Mouse (Mus musculus) CH12.LX (cell line): Measurements from ENCODE around the gene Lbhd1. TPM values are rescaled to one million over a fixed set of nuclear protein-coding genes. Genes with fewer than 3 reads are reported as not detected.

Experiments
- DNase-seq: peaks from one replicate; pipeline ENCODE4 v3.0.0-alpha.2; 2013; ENCODE audit errors: extremely low read depth
- H3K27ac ChIP-seq: 2 replicates; pipeline ENCODE4 v1.5.1; 2012; ENCODE audit warnings: low read depth, mild to moderate bottlenecking, control low read depth, moderate library complexity; ENCODE audit not compliant: insufficient read depth
- H3K27me3 ChIP-seq: replicated peaks from 2 replicates; pipeline ENCODE3; 2012; ENCODE audit warnings: inconsistent platforms
- H3K36me3 ChIP-seq, 2 experiments: replicated peaks in 1 of 2; 2 replicates each; pipeline versions ENCODE3 to v1.6.1; 2012; ENCODE audit warnings: inconsistent platforms in 1 of 2, low read length in 1 of 2, mild to moderate bottlenecking in 1 of 2, mixed read lengths in 1 of 2, moderate library complexity in 1 of 2; ENCODE audit not compliant: control insufficient read depth in 1 of 2, insufficient read depth in 1 of 2
- H3K4me1 ChIP-seq, 2 experiments: 2 replicates each; pipeline ENCODE4 v1.6.1; 2012; ENCODE audit warnings: inconsistent platforms in 1 of 2, moderate library complexity in 1 of 2; ENCODE audit not compliant: insufficient read depth in 2 of 2, control insufficient read depth in 1 of 2
- H3K4me2 ChIP-seq: 2 replicates; pipeline ENCODE4 v1.6.1; 2012; ENCODE audit warnings: low read depth, mild to moderate bottlenecking, control low read depth; ENCODE audit not compliant: poor library complexity, insufficient read depth, severe bottlenecking
- H3K4me3 ChIP-seq, 3 experiments: fragments of 150-350 bp in 1 of 3; sonication (generic) in 1 of 3; replicated peaks in 1 of 3; 2 replicates each; pipeline versions ENCODE3 to v1.5.1; 2011 to 2012; ENCODE audit warnings: low read depth in 2 of 3, low read length in 2 of 3, mild to moderate bottlenecking in 2 of 3, moderate library complexity in 2 of 3, control low read depth in 1 of 3, improper control_type of control experiment in 1 of 3, inconsistent platforms in 1 of 3, mixed read lengths in 1 of 3; ENCODE audit not compliant: poor library complexity in 1 of 3
- H3K79me2 ChIP-seq: replicated peaks from 2 replicates; pipeline ENCODE4 v1.6.1; 2012; ENCODE audit warnings: mild to moderate bottlenecking, moderate library complexity; ENCODE audit not compliant: control insufficient read depth, poor library complexity, insufficient read depth, severe bottlenecking; ENCODE audit errors: extremely low read depth
- H3K9ac ChIP-seq: 2 replicates; pipeline ENCODE4 v1.6.1; 2012; ENCODE audit warnings: low read depth, mild to moderate bottlenecking, control low read depth, moderate library complexity; ENCODE audit not compliant: insufficient read depth
- H3K9me3 ChIP-seq: replicated peaks from 2 replicates; pipeline ENCODE3; 2012; ENCODE audit warnings: low read length, inconsistent platforms, mixed read lengths
- CHD1 ChIP-seq: IDR thresholded peaks from 2 replicates; pipeline ENCODE4 v1.6.1; 2012; ENCODE audit warnings: low read depth, low read length, improper control_type of control experiment, inconsistent platforms
- CTCF ChIP-seq, 2 experiments: IDR thresholded peaks in 1 of 2; conservative IDR thresholded peaks in 1 of 2; 2 replicates each; pipeline ENCODE4 v1.5.1; 2011 to 2012; ENCODE audit warnings: low read depth in 2 of 2, low read length in 2 of 2, improper control_type of control experiment in 1 of 2, inconsistent platforms in 1 of 2, mild to moderate bottlenecking in 1 of 2, moderate library complexity in 1 of 2
- EP300 ChIP-seq: IDR thresholded peaks from 2 replicates; pipeline ENCODE4 v1.6.1; 2011; ENCODE audit warnings: low read length, improper control_type of control experiment
- HCFC1 ChIP-seq: IDR thresholded peaks from 2 replicates; pipeline ENCODE4 v1.6.1; 2012; ENCODE audit warnings: low read depth, mild to moderate bottlenecking, inconsistent platforms, low read length, improper control_type of control experiment
- KAT2A ChIP-seq: IDR thresholded peaks from 2 replicates; pipeline ENCODE4 v1.6.1; 2012; ENCODE audit warnings: low read length, improper control_type of control experiment, inconsistent platforms; ENCODE audit not compliant: insufficient replicate concordance
- MAFK ChIP-seq: IDR thresholded peaks from 2 replicates; pipeline ENCODE4 v1.6.1; 2011; ENCODE audit warnings: low read length, improper control_type of control experiment; ENCODE audit not compliant: insufficient replicate concordance
- MAX ChIP-seq: IDR thresholded peaks from 2 replicates; pipeline ENCODE4 v1.6.1; 2011; ENCODE audit warnings: low read length, improper control_type of control experiment
- MXI1 ChIP-seq: IDR thresholded peaks from 2 replicates; pipeline ENCODE4 v1.6.1; 2011; ENCODE audit warnings: mild to moderate bottlenecking, low read depth, low read length, improper control_type of control experiment
- NRF1 ChIP-seq: IDR thresholded peaks from 2 replicates; pipeline ENCODE4 v1.6.1; 2014; ENCODE audit warnings: low read depth, mild to moderate bottlenecking, inconsistent platforms, low read length, improper control_type of control experiment, moderate library complexity
- PAX5 ChIP-seq: IDR thresholded peaks from 2 replicates; pipeline ENCODE4 v1.6.1; 2012; ENCODE audit warnings: low read length, inconsistent platforms, mixed read lengths
- POLR2A ChIP-seq: IDR thresholded peaks from 2 replicates; pipeline ENCODE4 v1.6.1; 2011; ENCODE audit warnings: low read depth, mild to moderate bottlenecking, improper control_type of control experiment, low read length
- POLR2AphosphoS2 ChIP-seq: IDR thresholded peaks from 2 replicates; pipeline ENCODE4 v1.6.1; 2011; ENCODE audit warnings: low read depth, low read length, improper control_type of control experiment
- RAD21 ChIP-seq: IDR thresholded peaks from 2 replicates; pipeline ENCODE4 v1.6.1; 2011; ENCODE audit warnings: low read depth, mild to moderate bottlenecking, low read length, improper control_type of control experiment, moderate library complexity
- SIN3A ChIP-seq: IDR thresholded peaks from 2 replicates; pipeline ENCODE4 v1.6.1; 2012; ENCODE audit warnings: low read length, improper control_type of control experiment, inconsistent platforms
- SMC3 ChIP-seq: IDR thresholded peaks from 2 replicates; pipeline ENCODE4 v1.6.1; 2011; ENCODE audit warnings: low read depth, low read length, improper control_type of control experiment
- UBTF ChIP-seq: IDR thresholded peaks from 2 replicates; pipeline ENCODE4 v1.6.1; 2012; ENCODE audit warnings: low read depth, mild to moderate bottlenecking, inconsistent platforms, low read length, improper control_type of control experiment, moderate library complexity
- USF1 ChIP-seq: IDR thresholded peaks from 2 replicates; pipeline ENCODE4 v1.6.1; 2014; ENCODE audit warnings: low read depth, mild to moderate bottlenecking, inconsistent platforms, low read length, improper control_type of control experiment
- USF2 ChIP-seq: conservative IDR thresholded peaks from 2 replicates; pipeline ENCODE4 v1.6.1; 2011; ENCODE audit warnings: low read depth, low read length, improper control_type of control experiment
- ZMIZ1 ChIP-seq: IDR thresholded peaks from 2 replicates; pipeline ENCODE4 v1.6.1; 2012; ENCODE audit warnings: low read depth, mild to moderate bottlenecking, inconsistent platforms, low read length, improper control_type of control experiment
- dilution Hi-C: fragments of 300-500 bp; cut with MboI; formaldehyde crosslinking; loops from 2 replicates; pipeline ENCODE4 v1.14.3; 2020; ENCODE audit warnings: low sequenced_read_pairs; ENCODE audit not compliant: extremely low pct_unique_long_range_greater_than_20kb, extremely low pct_ligation_motif_present
- in situ Hi-C: fragments of 300-500 bp; cut with MboI; formaldehyde crosslinking; loops from 3 replicates; pipeline ENCODE4 v1.14.3; 2019; ENCODE audit warnings: low sequenced_read_pairs, low pct_ligation_motif_present, low pct_unique_long_range_greater_than_20kb, mixed read lengths
- polyA plus RNA-seq: library from polyadenylated mRNA; unstranded; fragments of >175 nt; gene quantifications from 2 replicates; pipeline ENCODE4 v1.2.1, GENCODE M21; 2012; ENCODE audit warnings: low read depth; ENCODE audit not compliant: insufficient read length
- total RNA-seq, 2 experiments: library from RNA; depleted of rRNA; stranded (reverse); fragments of 300-350 nt in 1 of 2; fragments of >200 nt in 1 of 2; gene quantifications; 2 replicates each; pipeline ENCODE4 v1.2.3; 2012 to 2014

Lbhd1 gene
- total and polyA plus RNA-seq, 3 experiments = 7.5 to 50.4 (median 15.6) TPM

DNA sequence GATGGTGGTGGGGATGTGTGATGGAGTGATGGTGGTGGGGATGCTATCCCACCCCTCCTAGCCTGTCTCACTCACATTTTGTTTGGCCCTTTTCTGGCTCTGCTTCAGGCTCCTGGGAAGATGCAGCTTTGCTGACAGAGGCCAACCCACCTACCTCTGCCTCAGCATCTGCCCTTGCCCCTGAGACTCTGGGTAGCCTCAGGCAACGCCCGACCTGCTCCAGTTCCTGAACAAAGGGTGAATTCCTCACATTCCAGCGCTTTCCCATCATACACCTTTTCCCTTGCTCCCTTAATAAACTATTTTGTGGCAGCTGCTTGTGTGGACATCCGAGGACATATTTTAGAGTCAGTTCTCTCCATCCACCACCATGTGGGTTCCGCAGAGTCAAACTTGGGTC lies 35.2 kb upstream of the Lbhd1 start:
- Histone ChIP-seq H3K36me3 (peaks cover 37 to 55% of the 10 kb centered on the region in 2 experiments), H3K9ac (no peak overlapping the region), H3K4me3 (no peak overlapping the region), H3K9me3 (no peaks in the 10 kb centered on the region), H3K79me2 (no peaks in the 10 kb centered on the region), H3K27me3 (no peaks in the 10 kb centered on the region), H3K27ac (no peak overlapping the region), H3K4me2 (no peak overlapping the region), H3K4me1 (no peaks in the 10 kb centered on the region)
- in situ Hi-C loops = loop anchor here (25.0 kb wide), 1 partner anchor 1014 kb away; no protein-coding TSS in a partner anchor
- no peak for TF ChIP-seq KAT2A
- dilution Hi-C loops = no loop called here
- DNase-seq = no peak

DNA sequence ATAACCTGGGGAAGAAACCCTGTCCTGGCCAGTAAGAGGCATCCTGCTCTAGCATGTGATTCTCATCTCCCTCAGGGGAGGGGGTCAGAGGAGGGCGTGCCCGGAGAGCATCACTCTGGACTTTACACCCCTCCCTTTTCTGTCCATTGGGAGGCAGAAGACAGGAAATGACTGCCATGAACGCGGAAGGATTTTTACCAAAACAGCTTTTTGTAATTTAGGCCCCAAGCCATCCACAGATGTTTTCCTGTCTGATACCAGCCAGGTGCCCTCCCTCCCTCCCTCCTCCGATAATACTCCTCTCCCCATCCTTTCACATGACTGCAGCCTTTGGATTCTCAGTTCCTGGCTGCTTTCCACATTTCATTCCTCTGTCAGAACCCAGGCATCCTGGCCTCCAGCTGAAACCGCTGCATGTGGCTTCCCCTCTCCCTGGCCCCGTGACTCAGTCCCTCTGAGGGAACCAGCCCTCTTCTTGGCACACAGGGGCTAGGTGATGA lies 33.1 kb upstream of the Lbhd1 start, which contains the start of gene Lrrn4cl:
Gene Lrrn4cl, plus strand, starts transcription at position 367 of the 500 bp plus-strand sequence.
- H3K79me2 ChIP-seq = no peaks in the 10 kb centered on the region
- TF ChIP-seq SIN3A (no peak), ZMIZ1 (no peak), NRF1 (no peak), USF2 (no peak), CHD1 (no peak), HCFC1 (no peak), EP300 (no peak), MXI1 (no peak), SMC3 (no peak), PAX5 (no peak), RAD21 (no peak), MAX (no peak), POLR2AphosphoS2 (no peak), UBTF (no peak), USF1 (no peak), POLR2A (no peak)
- H3K4me3 ChIP-seq = no peak within 1 kb of the TSS
- no peak within 1 kb of the TSS for H3K27ac ChIP-seq
- H3K9me3 ChIP-seq = no peaks in the 10 kb centered on the region
- dilution Hi-C loops (no loop called here), in situ Hi-C loops (no loop called here)
- DNase-seq = no peak
- H3K4me2 ChIP-seq = no peak within 1 kb of the TSS
- no peaks in the 10 kb centered on the region for H3K4me1 ChIP-seq
- no peak within 1 kb of the TSS for H3K9ac ChIP-seq
- H3K27me3 ChIP-seq = no peaks in the 10 kb centered on the region
- peaks cover 32 to 39% of the 10 kb centered on the region in 2 experiments for H3K36me3 ChIP-seq

GRCm38 (mm10) chr19:8851639-8852038 lies 31.9 kb upstream of the Lbhd1 start:
- Histone ChIP-seq H3K4me1 (no peaks in the 10 kb centered on the region), H3K9ac (no peak overlapping the region), H3K79me2 (no peaks in the 10 kb centered on the region), H3K36me3 (peaks cover 20 to 27% of the 10 kb centered on the region in 2 experiments), H3K4me3 (no peak overlapping the region), H3K4me2 (no peak overlapping the region)
- no peak for DNase-seq
- in situ Hi-C loops = no loop called here
- dilution Hi-C loops = no loop called here
- peak in 1 of 2 experiments; percentile 47; a peak in 2 of 4 replicates for TF ChIP-seq CTCF (conservative IDR thresholded peaks at IDR 0.05 in 1 of 2, IDR thresholded peaks at IDR 0.05 in 1 of 2; ENCODE audit: low read depth in 2 of 2, low read length in 2 of 2)
- TF ChIP-seq NRF1 = no peak
- peak; percentile 7 for TF ChIP-seq RAD21
- peak; percentile 35 for TF ChIP-seq SMC3
- TF ChIP-seq MAFK = no peak
- TF ChIP-seq, all 38 proteins: peak for 3
- H3K27ac ChIP-seq = no peak overlapping the region
- no peaks in the 10 kb centered on the region for H3K9me3 ChIP-seq
- no peaks in the 10 kb centered on the region for H3K27me3 ChIP-seq
